Mouse (Mus musculus): ENCODE results near the gene Rpl35.
A peak's percentile ranks its signal among the peaks of the same experiment; 100 is the strongest.

The Rpl35 gene

DNA sequence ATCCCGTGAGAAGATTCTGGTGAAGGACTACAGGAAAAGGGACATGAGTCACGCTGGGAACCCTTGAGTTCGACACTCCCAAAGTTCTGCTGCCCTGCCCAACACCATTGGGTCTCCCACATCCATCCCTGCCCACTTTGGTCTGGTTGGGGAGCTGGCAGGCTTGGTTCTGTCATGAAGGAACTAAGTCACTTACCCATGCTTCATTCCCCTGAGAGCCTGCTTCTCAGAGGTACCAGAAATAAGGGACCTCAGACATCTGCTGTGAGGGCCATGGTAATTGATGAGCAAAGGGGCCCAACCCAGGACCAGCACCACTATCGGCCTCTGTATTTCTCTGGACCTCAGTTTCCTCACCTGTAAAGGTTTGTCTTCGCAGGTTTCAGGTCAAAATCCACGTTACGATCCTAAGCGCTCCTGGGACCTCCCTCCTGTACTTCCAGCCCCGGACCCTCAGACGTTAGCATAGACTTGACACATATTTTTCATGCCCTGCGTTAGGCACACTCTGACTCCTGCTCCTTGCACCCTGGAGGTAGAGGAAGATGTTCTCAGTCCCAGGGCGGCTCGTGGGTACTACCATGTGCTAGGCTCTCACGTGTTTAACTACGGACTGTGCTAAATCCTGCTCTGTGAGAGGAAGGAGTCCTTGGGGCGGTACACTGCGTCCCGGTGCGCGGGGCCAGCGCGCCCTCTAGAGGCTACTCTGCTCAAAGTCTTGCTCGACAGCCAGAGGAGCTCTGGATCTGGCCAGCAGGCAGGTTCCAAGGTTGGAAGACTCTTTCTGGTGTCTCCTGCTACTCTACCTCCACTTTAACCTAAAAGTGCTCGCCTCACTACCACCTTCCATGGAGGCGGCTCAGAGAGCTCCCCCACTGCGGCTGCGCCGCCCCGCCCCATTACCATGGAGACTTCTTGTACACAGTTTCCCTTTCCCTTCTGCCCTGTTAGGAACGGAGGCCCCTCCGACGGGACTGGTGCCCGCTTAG is 7.7 kb downstream of the Rpl35 start, which contains the start of gene Wdr38:
Wdr38 (plus strand) TSS at position 91 of the 989 bp plus-strand sequence.
- DNase-seq (ENCODE audit: low read depth, low spot score), result peak; percentile 39

- no peak for DNase-seq (ENCODE audit: low read depth, low spot score)
These were observed 13.0 kb downstream of the Rpl35 start for GRCm38 (mm10) chr2:38992452-38992851.

- DNase-seq (ENCODE audit: low read depth, low spot score), result no peak
These were observed 13.4 kb downstream of the Rpl35 start for GRCm38 (mm10) chr2:38992004-38992403.

DNA sequence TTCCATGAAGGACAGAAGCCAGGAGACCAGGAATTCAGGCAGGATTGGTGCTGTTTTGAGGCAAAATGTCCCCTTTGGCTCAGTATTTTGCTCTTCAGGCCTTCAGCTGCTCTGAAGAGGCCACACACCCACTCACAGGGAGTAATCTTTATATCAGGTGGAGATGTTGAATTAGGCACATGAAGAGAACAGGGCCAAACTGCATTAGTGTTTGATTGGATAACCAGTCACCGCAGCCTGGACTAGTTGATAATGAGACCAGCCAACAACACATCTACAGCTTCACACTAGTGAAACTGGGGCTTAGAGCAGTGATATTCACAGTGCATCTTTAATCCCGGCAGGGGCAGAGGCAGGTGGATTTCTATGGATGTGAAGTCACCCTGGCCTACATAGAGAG is 16.5 kb downstream of the Rpl35 start:
- DNase-seq (ENCODE audit: low read depth, low spot score), result no peak

DNA sequence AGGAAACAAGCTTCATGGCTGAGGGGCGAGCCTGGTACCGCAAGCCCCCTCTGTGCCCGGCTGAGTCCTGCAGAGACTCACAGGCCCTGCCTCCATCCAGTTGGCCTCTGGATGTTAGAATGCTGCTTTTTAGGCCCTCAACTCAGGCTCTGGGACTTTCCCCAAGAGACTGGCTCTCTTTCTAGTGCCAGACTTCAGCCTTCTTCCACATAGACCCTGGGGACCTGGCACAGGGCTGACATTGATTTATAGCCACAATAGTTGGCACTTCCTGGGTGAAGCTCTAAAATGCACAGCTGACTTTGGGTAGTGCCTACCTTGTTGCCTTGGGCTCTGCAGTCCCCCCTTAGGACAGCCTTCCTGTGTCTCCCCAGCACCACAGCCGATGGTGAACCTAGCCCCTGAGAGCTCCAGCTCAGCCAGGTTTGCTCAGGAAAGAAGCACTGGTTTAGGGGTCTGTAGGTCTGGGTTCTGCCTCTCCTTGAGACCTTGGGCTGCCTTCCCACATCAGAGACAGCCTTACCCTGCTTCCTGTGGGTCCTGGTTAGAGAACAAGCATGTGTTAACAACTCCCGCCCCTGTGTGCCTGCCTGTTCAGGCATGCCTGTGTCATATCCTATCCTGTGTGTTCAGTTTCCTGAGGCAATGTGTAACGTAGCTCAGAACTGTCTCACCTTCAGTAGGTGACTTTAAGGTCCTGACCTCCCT is 17.5 kb downstream of the Rpl35 start:
- no peak for DNase-seq (ENCODE audit: low read depth, low spot score)

DNA sequence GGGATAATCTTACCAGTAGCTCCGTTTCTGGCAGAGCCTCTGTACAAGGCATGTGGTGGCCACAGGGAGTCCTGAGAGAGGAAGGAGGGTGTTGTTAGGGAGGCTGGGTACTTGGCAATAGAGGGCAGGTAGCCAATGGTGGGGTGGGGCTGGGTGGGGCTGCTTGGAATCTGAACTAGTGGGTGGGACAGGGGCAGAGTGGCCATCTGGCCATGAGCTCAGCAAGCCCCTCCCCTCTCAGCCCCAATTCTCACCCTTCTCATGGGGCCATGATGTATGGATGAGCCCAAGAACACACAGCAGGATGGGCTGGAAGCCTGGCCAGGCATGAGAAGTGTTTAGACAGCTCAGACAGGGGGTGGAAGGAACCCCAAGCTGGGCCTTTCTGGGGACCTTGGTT is 18.1 kb downstream of the Rpl35 start:
- no peak for DNase-seq (ENCODE audit: low read depth, low spot score)

DNA sequence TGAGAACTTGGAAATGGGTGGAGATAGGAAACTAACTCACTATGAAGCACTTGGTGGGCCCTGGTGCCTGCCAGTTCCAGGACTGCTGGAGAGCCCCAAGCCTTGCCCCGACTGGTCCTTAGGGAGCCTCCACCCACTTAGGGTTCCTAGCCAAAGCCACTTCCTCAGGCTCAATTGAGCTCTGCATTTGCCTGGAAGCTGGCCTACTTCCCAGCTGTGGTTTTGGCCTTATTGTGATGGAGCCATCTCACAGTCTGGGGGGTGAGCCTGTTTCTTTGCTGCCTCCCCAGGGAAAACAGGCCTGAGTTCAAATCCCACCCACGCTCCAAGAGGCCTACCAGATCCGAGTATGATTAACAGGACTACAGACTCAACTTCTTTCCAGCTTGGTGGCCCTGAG is 18.8 kb downstream of the Rpl35 start:
- DNase-seq (ENCODE audit: low read depth, low spot score), result no peak

- DNase-seq (ENCODE audit: low read depth, low spot score), result no peak
These were observed 22.0 kb downstream of the Rpl35 start for GRCm38 (mm10) chr2:38983456-38983855.

- no peak for DNase-seq (ENCODE audit: low read depth, low spot score)
These were observed 27.6 kb downstream of the Rpl35 start for GRCm38 (mm10) chr2:38977837-38978236.

DNA sequence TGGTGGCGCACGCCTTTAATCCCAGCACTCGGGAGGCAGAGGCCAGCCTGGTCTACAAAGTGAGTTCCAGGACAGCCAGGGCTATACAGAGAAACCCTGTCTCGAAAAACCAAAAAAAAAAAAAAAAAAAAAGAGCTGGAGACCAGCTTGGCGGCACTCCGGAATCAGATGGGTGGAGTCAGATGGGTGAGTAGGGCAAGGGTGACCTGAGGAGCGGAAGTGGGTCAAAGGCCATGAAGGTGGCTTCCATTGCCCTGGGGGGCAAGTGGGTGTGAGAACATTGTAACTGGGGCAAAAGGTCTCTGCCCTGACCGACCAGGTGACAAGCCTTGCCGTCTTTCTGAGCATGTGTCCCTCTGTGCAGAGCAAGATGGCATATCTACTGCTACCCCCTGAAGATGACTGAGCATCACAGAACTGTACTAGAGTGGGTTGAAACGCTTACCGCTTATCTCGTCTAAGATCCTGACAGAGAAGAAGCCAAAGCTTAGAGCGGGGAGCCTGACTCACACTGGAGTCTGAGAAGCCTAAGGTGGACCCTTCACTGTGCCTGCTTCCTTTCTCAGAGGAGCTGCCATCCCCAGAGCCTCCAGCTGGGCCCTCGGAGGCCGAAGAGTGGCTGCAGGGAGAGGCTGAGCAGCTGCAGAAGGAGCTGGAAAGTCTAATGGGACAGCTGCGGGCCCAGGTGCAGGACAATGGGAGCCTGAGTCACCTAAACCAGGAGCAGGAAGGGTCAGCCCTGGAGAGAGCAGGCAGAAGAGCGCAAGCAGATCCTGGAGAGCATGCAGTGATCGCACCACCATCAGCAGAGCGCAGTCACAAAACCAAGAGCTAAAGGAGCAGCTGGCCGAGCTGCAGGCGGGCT is 29.3 kb downstream of the Rpl35 start:
- no peak for DNase-seq (ENCODE audit: low read depth, low spot score)

DNA sequence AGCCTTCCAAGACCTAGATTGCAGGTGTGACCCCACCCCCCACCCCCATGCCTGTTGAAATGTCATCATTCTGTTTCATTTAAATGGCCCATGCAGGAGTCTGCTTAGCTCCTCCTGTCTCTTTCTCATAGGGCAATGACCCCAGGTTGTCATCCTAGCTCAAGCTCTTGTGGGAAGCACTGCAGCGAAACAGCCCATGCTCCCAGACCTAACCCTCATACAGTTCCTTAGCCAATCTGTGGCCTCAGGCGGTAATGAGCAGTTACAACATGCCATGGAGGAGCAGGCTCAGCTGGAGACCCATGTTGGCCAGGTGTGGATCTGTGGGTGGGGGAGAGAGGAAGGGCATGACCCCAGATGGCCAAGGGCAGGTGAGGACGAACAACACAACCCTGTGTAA is 30.2 kb downstream of the Rpl35 start:
- DNase-seq (ENCODE audit: low read depth, low spot score), result no peak

- no peak for DNase-seq (ENCODE audit: low read depth, low spot score)
These were observed 31.3 kb downstream of the Rpl35 start for GRCm38 (mm10) chr2:38974171-38974570.

GRCm38 (mm10) chr2:38973701-38974100 is 31.7 kb downstream of the Rpl35 start:
- DNase-seq (ENCODE audit: low read depth, low spot score), result no peak

DNA sequence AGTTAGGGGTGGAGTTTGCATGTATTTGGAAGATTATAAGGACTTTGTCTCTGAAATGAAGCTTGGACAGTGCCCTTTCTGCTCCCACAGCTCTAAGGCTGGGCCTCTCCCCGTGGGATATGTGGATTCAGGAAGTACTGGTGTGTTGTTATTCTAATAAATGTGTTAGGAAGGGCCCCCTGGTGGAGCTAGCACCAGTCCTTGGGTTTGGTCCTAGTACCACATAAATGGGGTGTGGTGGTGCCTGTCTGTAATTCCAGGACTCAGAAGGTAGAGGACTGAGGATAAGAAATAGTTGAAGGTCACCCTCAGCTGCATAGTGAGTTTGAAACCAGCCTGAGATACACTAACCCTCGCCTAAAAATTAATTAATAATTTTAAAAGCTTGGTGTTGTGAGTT is 32.2 kb downstream of the Rpl35 start:
- no peak for DNase-seq (ENCODE audit: low read depth, low spot score)

DNA sequence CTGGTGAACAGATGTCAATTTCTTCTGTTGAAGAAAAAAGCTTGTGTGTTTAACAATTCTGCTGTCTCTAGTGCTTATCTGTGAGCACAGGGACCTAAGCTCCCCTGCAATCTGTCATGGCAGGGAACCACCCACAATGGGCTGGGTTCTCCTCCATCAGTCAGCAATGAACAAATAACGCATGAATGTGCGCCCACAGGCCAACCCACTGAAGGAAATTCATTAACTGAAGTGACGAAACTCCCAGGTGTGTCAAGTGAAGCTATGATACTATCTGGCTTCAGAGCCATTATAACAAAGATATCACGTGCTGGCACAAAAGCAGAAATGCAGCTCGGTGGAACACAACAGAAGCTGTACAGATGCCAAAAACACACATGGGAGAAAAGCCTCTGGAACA is 35.4 kb downstream of the Rpl35 start:
- no peak for DNase-seq (ENCODE audit: low read depth, low spot score)

GRCm38 (mm10) chr2:38969650-38970049 is 35.8 kb downstream of the Rpl35 start:
- no peak for DNase-seq (ENCODE audit: low read depth, low spot score)

DNA sequence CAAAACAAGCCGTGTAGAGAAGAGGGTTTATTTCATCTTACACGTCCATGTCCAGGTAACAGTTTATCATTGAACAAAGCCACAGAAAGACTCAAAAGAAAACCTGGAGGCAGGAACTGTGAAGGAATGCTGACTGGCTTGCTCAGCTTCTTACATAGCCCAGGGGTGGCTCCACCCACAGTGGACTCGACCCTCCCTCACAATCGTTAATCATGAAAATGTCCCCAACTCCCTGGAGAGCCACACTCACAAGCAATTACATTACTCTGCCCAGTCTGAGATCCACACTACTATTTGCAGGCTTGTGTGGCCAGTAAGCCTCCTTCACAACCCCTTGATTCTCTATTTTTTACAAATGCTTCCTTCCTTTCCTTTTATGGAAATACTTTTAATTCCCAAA is 41.2 kb downstream of the Rpl35 start:
- DNase-seq (ENCODE audit: low read depth, low spot score), result no peak

- no peak for DNase-seq (ENCODE audit: low read depth, low spot score)
These were observed 47.7 kb downstream of the Rpl35 start for GRCm38 (mm10) chr2:38957671-38958223.

- no peak for DNase-seq (ENCODE audit: low read depth, low spot score)
These were observed 49.4 kb downstream of the Rpl35 start for GRCm38 (mm10) chr2:38956062-38956461.

- no peak for DNase-seq (ENCODE audit: low read depth, low spot score)
These were observed 52.1 kb downstream of the Rpl35 start for GRCm38 (mm10) chr2:38953152-38953883.

Measured in brain, embryonic 18.5 days (tissue).